Mouse (Mus musculus) layer of hippocampus, postnatal 14 days (tissue): Measurements from ENCODE around the gene Ppig. TPM values are rescaled to one million over a fixed set of nuclear protein-coding genes. Genes with fewer than 3 reads are reported as not detected.

Source experiments
- DNase-seq, 2 experiments: peaks; one replicate each; pipeline ENCODE4 v3.0.0; 2021 to 2022; ENCODE audit warnings: low spot score in 2 of 2, mixed read lengths in 1 of 2
- total RNA-seq, 2 experiments: library from RNA; stranded (reverse); gene quantifications; 2 replicates each; pipeline ENCODE4 v1.2.3; 2021

Ppig gene
- total RNA-seq, 2 experiments from 2014 or later, result 60.3 to 67.0 TPM

GRCm38 (mm10) chr2:69760980-69761379 lies 38.6 kb downstream of the Ppig start:
- DNase-seq, result no peak

GRCm38 (mm10) chr2:69763340-69763739 lies 41.0 kb downstream of the Ppig start:
- DNase-seq, result no peak

DNA sequence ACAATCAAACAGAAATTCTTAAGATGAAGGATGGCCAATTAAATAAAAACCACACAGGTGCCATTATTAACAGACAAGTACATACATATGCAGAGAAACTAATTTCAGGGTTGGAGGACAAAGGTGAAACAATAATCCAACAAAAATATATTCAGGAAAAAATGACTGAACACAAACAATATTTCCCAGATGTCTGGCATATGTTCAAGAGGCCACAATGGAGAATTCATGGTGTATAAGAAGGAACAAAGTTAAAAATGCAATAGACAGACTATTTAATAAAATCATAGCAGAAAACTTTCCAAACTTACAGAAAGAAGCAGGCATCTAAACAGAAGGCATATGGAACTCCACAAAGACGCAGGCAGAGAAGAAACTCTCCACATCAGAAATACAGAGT lies 42.4 kb downstream of the Ppig start:
- DNase-seq, result no peak

GRCm38 (mm10) chr2:69773331-69773730 lies 51.0 kb downstream of the Ppig start:
- DNase-seq, result peak in 1 of 2 experiments; percentile 35

GRCm38 (mm10) chr2:69777985-69778835 lies 55.9 kb downstream of the Ppig start:
- peak; percentile 19 to 37 for DNase-seq

- DNase-seq, result no peak
Measured at GRCm38 (mm10) chr2:69778836-69779177, 56.5 kb downstream of the Ppig start.

GRCm38 (mm10) chr2:69788974-69789373 lies 66.6 kb downstream of the Ppig start:
- no peak for DNase-seq

- DNase-seq, result peak; percentile 95 to 98
Measured at GRCm38 (mm10) chr2:69789429-69790069, 67.2 kb downstream of the Ppig start, which contains the start of the genes Ccdc173 and Phospho2. Gene Ccdc173, minus strand, starts transcription at chr2:69789575. Gene Phospho2, plus strand, starts transcription at chr2:69789623.

GRCm38 (mm10) chr2:69790285-69790684 lies 67.9 kb downstream of the Ppig start:
- peak; percentile 79 to 80 for DNase-seq

DNA sequence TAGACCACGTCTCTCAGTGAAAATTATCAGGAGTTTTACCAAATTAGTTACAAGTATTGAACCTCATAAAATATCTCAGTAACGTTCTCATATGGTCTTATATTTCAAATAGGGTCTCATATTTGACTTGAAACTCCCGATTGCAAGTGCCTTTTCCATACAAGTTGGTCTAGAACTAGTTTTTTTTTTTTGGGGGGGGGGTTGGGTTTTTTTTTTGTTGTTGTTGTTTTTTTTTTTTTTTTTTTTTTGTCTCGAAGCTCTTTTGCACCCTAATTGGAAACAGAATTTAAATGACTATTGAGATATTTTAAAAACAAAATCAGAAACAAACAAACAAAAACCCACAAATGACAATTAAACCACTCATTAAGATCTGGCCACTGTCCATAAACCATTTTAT lies 68.4 kb downstream of the Ppig start:
- no peak for DNase-seq

DNA sequence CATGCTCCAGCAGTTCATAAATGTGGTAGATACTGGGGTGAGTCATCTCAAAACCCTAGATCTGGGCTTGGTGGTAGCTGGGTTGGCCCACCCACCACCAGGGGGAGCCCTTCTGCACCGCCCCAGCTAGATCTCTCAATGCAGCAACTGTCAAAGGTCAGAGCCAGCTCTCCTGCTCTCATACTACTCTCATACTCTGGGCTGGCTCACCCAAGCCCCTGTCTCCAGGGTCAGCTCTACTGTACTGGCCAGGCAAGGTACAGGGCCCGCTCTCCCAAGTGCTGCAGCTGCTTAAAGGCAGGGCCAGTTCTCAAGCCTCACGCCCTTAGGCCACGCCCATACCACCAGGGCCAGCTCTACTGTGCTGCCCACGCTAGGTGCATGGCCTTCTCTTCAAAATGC lies 80.6 kb downstream of the Ppig start:
- peak in 1 of 2 experiments; percentile 25 for DNase-seq

Other genes with a start within 250 kb of the Ppig start
- 1 to 10 TPM in 1 of 2 experiments, under 1 TPM in 1; 0.67 to 1.2 TPM for gene Lrp2, start 136.5 kb upstream of the Ppig start, total RNA-seq
- gene Bbs5, start 75.4 kb upstream of the Ppig start, total RNA-seq, result 10 to 100 TPM; 23.7 to 29.8 TPM
- under 1 TPM; 0.43 to 0.78 TPM for gene Klhl41, start 52.4 kb upstream of the Ppig start, total RNA-seq
- 10 to 100 TPM; 19.3 to 20.0 TPM for gene Fastkd1, start 9.0 kb upstream of the Ppig start, total RNA-seq
- 1 to 10 TPM; 2.7 to 2.8 TPM for gene Ccdc173, start 67.0 kb downstream of the Ppig start, total RNA-seq
- 10 to 100 TPM; 19.0 to 21.7 TPM for gene Phospho2, start 67.1 kb downstream of the Ppig start, total RNA-seq
- 10 to 100 TPM; 60.8 to 63.5 TPM for gene Klhl23, start 99.4 kb downstream of the Ppig start, total RNA-seq
- gene Ssb, start 139.0 kb downstream of the Ppig start, total RNA-seq, result 100 to 1,000 TPM; 129 to 149 TPM
- gene Mettl5, start 163.1 kb downstream of the Ppig start, total RNA-seq, result 10 to 100 TPM; 13.4 to 16.6 TPM
- gene Ubr3, start 174.7 kb downstream of the Ppig start, total RNA-seq, result 100 to 1,000 TPM; 132 to 136 TPM